Mouse (Mus musculus): ENCODE data around the gene Rnf133. TPM values are rescaled to one million over a fixed set of nuclear protein-coding genes. Genes with fewer than 3 reads are reported as not detected.
A peak's percentile ranks its signal among the peaks of the same experiment; 100 is the strongest.

The Rnf133 gene
- total RNA-seq (2014; rRNA removed) (not detected in 2 replicates), polyA plus RNA-seq (2015; fragmentation: Nextera tagmentation; extraction: Ambion mirVana) (0.10 TPM in 1 of 2 replicates, not detected in the other)

DNA sequence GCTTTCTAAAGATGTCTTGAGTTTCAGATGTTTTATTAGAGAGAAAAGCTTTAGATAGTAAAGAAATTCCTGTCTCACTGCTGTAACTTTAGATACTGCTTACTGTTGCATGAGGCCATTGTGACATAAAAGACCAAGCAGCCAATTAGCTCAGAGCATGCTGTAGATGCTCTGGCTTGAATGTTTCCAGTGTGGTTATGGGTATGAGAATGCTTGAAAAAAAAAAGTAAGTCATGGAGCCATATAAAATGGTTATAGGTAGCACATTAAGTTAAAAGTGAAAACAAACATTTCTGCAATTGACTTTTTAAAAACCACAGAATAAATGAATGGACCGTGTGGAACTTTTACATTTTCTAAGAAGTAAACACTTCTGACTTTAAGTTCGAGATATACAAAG, at the start of gene Rnf133:
Rnf133 (minus strand) TSS at position 101 of the 400 bp plus-strand sequence.
- Histone ChIP-seq H3K9me3 (ENCODE audit: low read length) (no peaks in the 10 kb centered on the region), H3K4me3 (ENCODE audit: low read depth, low read length) (no peak within 1 kb of the TSS), H3K36me3 (ENCODE audit: insufficient read depth) (no peaks in the 10 kb centered on the region), H3K9ac (no peak within 1 kb of the TSS), H3K4me1 (ENCODE audit: insufficient read depth) (no peaks in the 10 kb centered on the region), H3K4me2 (ENCODE audit: low read depth) (no peak within 1 kb of the TSS), H3K27me3 (ENCODE audit: insufficient read depth, low read length) (no peaks in the 10 kb centered on the region), H3K27ac (ENCODE audit: low read depth, low read length) (no peak within 1 kb of the TSS)
- no peak for TF ChIP-seq CTCF (IDR thresholded peaks at IDR 0.05; ENCODE audit: low read depth)
- no peak for ATAC-seq
- DNase-seq: no peak
- WGBS: 94% methylated on average over 2 of the region's 2 CpGs

DNA sequence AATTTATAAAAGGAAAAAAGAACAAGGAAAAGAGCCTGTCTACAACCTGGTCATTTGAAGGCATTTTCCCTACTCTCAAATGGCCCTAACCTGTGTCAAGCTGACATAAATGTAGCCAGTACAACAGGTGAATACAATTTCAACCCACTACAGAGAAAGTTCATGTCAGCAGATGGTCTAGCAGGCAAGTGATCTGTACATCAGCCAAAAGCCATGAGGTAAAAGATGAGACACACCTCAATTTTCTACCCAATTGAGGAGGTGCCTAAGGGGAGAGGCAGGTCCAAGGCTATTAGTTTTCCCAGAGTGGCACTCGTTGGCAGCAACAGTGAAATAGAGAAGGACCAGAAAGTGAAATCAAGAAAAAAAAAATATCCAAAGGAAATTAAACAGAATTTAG, 28.1 kb upstream of the Rnf133 start:
- Histone ChIP-seq H3K36me3 (ENCODE audit: insufficient read depth) (no peaks in the 10 kb centered on the region), H3K9ac (no peak overlapping the region), H3K27me3 (ENCODE audit: insufficient read depth, low read length) (no peaks in the 10 kb centered on the region), H3K4me2 (ENCODE audit: low read depth) (no peak overlapping the region), H3K9me3 (ENCODE audit: low read length) (no peaks in the 10 kb centered on the region), H3K4me1 (ENCODE audit: insufficient read depth) (no peaks in the 10 kb centered on the region), H3K4me3 (ENCODE audit: low read depth, low read length) (no peak overlapping the region), H3K27ac (ENCODE audit: low read depth, low read length) (no peak overlapping the region)
- 70% methylated on average over 1 of the region's 1 CpGs for WGBS
- no peak for DNase-seq
- no peak for TF ChIP-seq CTCF (IDR thresholded peaks at IDR 0.05; ENCODE audit: low read depth)
- no peak for ATAC-seq

DNA sequence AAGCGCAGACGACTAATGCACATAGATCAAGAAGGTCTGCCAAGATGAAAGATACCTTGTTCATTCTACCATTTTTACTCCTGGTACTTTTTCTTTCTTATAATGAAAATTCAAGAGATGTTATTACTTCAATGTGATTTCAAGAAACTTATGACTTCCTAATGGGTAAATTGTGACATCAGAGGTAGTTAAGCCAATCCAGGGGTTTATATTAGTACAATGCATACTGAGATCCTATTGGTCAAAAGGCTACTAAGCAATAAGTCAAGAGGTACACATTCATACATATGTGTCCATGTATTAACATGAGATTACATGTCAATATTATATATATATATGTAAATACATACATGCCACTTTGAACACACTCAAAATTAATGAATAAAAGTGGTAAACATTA, 4.9 kb upstream of the Rnf133 start, which contains the start of gene Rnf148:
Rnf148 (minus strand) TSS at position 101 of the 400 bp plus-strand sequence.
- Histone ChIP-seq H3K27me3 (ENCODE audit: insufficient read depth, low read length) (no peaks in the 10 kb centered on the region), H3K36me3 (ENCODE audit: insufficient read depth) (no peaks in the 10 kb centered on the region), H3K4me3 (ENCODE audit: low read depth, low read length) (no peak within 1 kb of the TSS), H3K9me3 (ENCODE audit: low read length) (no peaks in the 10 kb centered on the region), H3K4me2 (ENCODE audit: low read depth) (no peak within 1 kb of the TSS), H3K27ac (ENCODE audit: low read depth, low read length) (no peak within 1 kb of the TSS), H3K9ac (no peak within 1 kb of the TSS), H3K4me1 (ENCODE audit: insufficient read depth) (no peaks in the 10 kb centered on the region)
- no peak for TF ChIP-seq CTCF (IDR thresholded peaks at IDR 0.05; ENCODE audit: low read depth)
- ATAC-seq (no peak), DNase-seq (no peak)
- 96% methylated on average over 2 of the region's 2 CpGs for WGBS

DNA sequence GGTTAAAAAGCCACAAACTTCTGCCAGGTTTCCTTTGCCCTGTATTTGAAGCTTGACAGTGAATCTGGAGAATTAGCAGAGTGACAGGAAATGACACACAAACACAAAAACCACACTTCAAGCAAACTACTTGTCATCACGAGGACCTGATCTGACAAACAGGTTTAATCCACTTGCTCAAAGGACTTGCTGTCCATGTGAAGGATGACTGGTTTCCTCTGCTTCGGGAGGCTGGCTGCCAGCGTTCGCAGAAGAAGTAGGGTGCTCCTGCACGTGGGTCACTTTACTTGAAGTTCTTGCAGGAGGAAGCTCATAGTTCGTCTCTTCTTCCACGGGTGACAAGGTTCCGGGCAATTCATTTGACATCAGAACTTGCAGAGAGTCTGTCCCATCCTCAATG, 1.4 kb downstream of the Rnf133 start:
- no peak overlapping the region for H3K9ac ChIP-seq
- no peak overlapping the region for H3K27ac ChIP-seq (ENCODE audit: low read depth, low read length)
- no peaks in the 10 kb centered on the region for H3K27me3 ChIP-seq (ENCODE audit: insufficient read depth, low read length)
- H3K4me3 ChIP-seq (ENCODE audit: low read depth, low read length): no peak overlapping the region
- no peak overlapping the region for H3K4me2 ChIP-seq (ENCODE audit: low read depth)
- H3K9me3 ChIP-seq (ENCODE audit: low read length): no peaks in the 10 kb centered on the region
- DNase-seq (no peak), ATAC-seq (no peak)
- no peak for TF ChIP-seq CTCF (IDR thresholded peaks at IDR 0.05; ENCODE audit: low read depth)
- H3K4me1 ChIP-seq (ENCODE audit: insufficient read depth): no peaks in the 10 kb centered on the region
- WGBS: 87% methylated on average over 8 of the region's 8 CpGs
- H3K36me3 ChIP-seq (ENCODE audit: insufficient read depth): no peaks in the 10 kb centered on the region

DNA sequence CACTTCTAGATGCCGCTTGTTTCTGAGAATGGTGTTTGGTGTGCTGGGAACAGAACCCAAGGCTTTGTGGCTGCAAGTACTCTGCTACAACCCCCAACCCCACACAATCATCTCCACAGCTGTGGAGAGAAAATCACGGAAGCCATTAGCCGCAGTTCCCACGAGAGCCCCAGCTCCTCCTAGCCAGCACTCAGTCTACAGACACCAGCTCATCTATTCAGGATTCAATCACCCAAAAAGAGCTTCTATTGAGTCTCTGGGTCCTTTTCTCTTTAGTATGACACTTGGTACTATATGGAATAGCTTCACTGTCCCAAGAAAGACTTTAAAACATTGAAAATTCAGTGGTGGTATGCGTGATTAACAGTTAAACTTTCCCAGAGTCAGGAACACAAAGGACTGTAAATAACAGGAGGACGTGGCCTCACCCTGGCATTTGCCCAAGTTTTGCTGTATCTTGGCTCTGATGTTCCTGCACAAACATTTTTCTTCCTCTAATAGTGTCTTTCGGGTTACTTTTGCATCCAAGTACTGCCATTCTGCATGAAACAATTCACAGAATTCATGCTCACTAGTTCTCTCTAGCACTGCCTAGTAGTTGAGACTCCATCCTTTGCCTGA, 2.4 kb downstream of the Rnf133 start:
- Histone ChIP-seq H3K36me3 (ENCODE audit: insufficient read depth) (no peaks in the 10 kb centered on the region), H3K27me3 (ENCODE audit: insufficient read depth, low read length) (no peaks in the 10 kb centered on the region), H3K9me3 (ENCODE audit: low read length) (no peaks in the 10 kb centered on the region), H3K4me1 (ENCODE audit: insufficient read depth) (no peaks in the 10 kb centered on the region), H3K9ac (no peak overlapping the region), H3K27ac (ENCODE audit: low read depth, low read length) (no peak overlapping the region), H3K4me3 (ENCODE audit: low read depth, low read length) (no peak overlapping the region), H3K4me2 (ENCODE audit: low read depth) (no peak overlapping the region)
- no peak for TF ChIP-seq CTCF (IDR thresholded peaks at IDR 0.05; ENCODE audit: low read depth)
- 51% methylated on average over 7 of the region's 7 CpGs for WGBS
- ATAC-seq (no peak), DNase-seq (no peak)

DNA sequence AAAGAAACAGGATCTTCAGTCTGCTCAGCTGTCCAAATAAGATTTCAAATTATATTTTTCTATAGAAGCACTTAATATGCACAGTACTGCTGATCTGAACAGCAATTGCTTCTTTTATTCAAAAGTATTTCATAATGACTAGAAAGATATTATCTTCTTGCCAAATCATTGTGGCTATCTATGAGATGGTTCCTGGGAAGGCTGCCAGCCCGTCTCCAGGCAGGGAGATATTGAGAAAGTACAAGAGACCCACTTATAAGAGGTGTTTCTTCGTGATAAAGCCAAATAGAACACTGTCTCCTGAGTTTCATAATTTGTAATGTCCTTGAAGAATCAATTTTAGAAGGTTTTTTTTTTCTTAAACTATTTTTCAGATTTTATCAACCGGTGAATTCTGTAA, 13.0 kb downstream of the Rnf133 start:
- H3K9me3 ChIP-seq (ENCODE audit: low read length): no peaks in the 10 kb centered on the region
- no peaks in the 10 kb centered on the region for H3K36me3 ChIP-seq (ENCODE audit: insufficient read depth)
- TF ChIP-seq CTCF (IDR thresholded peaks at IDR 0.05; ENCODE audit: low read depth): no peak
- H3K4me3 ChIP-seq (ENCODE audit: low read depth, low read length): no peak overlapping the region
- H3K9ac ChIP-seq: no peak overlapping the region
- no peak overlapping the region for H3K27ac ChIP-seq (ENCODE audit: low read depth, low read length)
- ATAC-seq: peak; percentile 36; the same call in 1 of the 2 replicates
- H3K4me1 ChIP-seq (ENCODE audit: insufficient read depth): no peaks in the 10 kb centered on the region
- no peak overlapping the region for H3K4me2 ChIP-seq (ENCODE audit: low read depth)
- 51% methylated on average over 3 of the region's 3 CpGs for WGBS
- no peaks in the 10 kb centered on the region for H3K27me3 ChIP-seq (ENCODE audit: insufficient read depth, low read length)
- peak; percentile 27 for DNase-seq

DNA sequence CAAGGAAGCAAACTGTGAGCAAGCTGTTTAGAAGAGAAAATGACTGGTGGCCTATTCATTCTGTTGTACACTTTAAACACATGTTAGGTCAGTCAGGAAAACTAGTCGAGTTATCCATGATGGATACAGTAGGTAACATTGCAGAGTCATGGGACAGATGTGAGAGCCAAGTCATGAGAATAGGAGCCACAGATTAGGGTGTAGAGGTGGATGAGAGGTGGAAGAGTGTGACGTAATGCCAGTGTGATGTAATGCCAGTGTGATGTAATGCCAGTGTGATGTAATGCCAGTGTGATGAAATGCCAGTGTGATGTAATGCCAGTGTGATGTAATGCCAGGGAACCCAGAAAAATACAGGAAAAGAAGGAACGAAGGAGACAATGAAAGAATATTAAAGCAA, 14.9 kb downstream of the Rnf133 start:
- TF ChIP-seq CTCF (IDR thresholded peaks at IDR 0.05; ENCODE audit: low read depth): no peak
- Histone ChIP-seq H3K27ac (ENCODE audit: low read depth, low read length) (no peak overlapping the region), H3K9me3 (ENCODE audit: low read length) (no peaks in the 10 kb centered on the region), H3K4me1 (ENCODE audit: insufficient read depth) (no peaks in the 10 kb centered on the region), H3K36me3 (ENCODE audit: insufficient read depth) (no peaks in the 10 kb centered on the region), H3K9ac (no peak overlapping the region), H3K4me3 (ENCODE audit: low read depth, low read length) (no peak overlapping the region), H3K27me3 (ENCODE audit: insufficient read depth, low read length) (no peaks in the 10 kb centered on the region), H3K4me2 (ENCODE audit: low read depth) (no peak overlapping the region)
- 88% methylated on average over 3 of the region's 3 CpGs for WGBS
- no peak for DNase-seq
- no peak for ATAC-seq
